Mouse (Mus musculus) kidney, postnatal 0 days (tissue): ENCODE measurements around the gene Rrbp1. TPM values are rescaled to one million over a fixed set of nuclear protein-coding genes. Genes with fewer than 3 reads are reported as not detected.

Experiments used
- ATAC-seq: fragments of 200-750 bp; cut with Nextera tagmentation; replicated peaks from 2 replicates; pipeline ENCODE4 v1.8.0; 2017; ENCODE audit warnings: low read depth, moderate number of reproducible peaks, moderate TSS enrichment, moderate library complexity; ENCODE audit not compliant: low FRiP score
- DNase-seq: peaks from one replicate; pipeline ENCODE4 v3.0.0-alpha.2; 2016; ENCODE audit warnings: low spot score
- H3K27ac ChIP-seq: fragments of 300-500 bp; sonication (generic); 2 replicates; pipeline ENCODE4 v1.5.1; 2014; ENCODE audit warnings: mild to moderate bottlenecking
- H3K27me3 ChIP-seq: fragments of 300-500 bp; sonication (generic); 2 replicates; pipeline ENCODE4 v1.6.1; 2014; ENCODE audit warnings: low read length, mixed read lengths; ENCODE audit not compliant: insufficient read depth
- H3K36me3 ChIP-seq: fragments of 300-500 bp; sonication (generic); 2 replicates; pipeline ENCODE4 v1.6.1; 2014; ENCODE audit warnings: low read length, mixed read lengths; ENCODE audit not compliant: insufficient read depth
- H3K4me1 ChIP-seq: fragments of 300-500 bp; sonication (generic); replicated peaks from 2 replicates; pipeline ENCODE4 v1.6.1; 2014; ENCODE audit warnings: antibody characterized with exemption, low read length, mixed read lengths; ENCODE audit not compliant: insufficient read depth
- H3K4me2 ChIP-seq: fragments of 300-500 bp; sonication (generic); 2 replicates; pipeline ENCODE4 v1.6.1; 2014; ENCODE audit warnings: mild to moderate bottlenecking, low read length, moderate library complexity, mixed read lengths
- H3K4me3 ChIP-seq: fragments of 300-500 bp; sonication (generic); replicated peaks from 2 replicates; pipeline ENCODE4 v1.5.1; 2014; ENCODE audit warnings: low read depth, low read length
- H3K9ac ChIP-seq: fragments of 300-500 bp; sonication (generic); 2 replicates; pipeline ENCODE4 v1.6.1; 2014; ENCODE audit warnings: low read depth, low read length
- H3K9me3 ChIP-seq: fragments of 300-500 bp; sonication (generic); replicated peaks from 2 replicates; pipeline ENCODE4 v1.6.1; 2016; ENCODE audit warnings: low read length, inconsistent platforms, mixed read lengths
- CTCF ChIP-seq: IDR thresholded peaks from 2 replicates; pipeline ENCODE4 v1.5.1; 2016; ENCODE audit warnings: antibody characterized with exemption, low read depth, mild to moderate bottlenecking, moderate library complexity
- WGBS: fragments of 180-500 bp; shearing (Covaris S2); extraction: QIAGEN DNeasy Blood & Tissue Kit; methylation state at CpG from one replicate; pipeline ENCODE4 v1.1.7; 2014; 5-methylcytosine and 5-hydroxymethylcytosine counted together
- polyA plus RNA-seq: library from polyadenylated mRNA; unstranded; fragments of >200 nt; fragmentation: Nextera tagmentation; extraction: Ambion mirVana; gene quantifications from 2 replicates; pipeline ENCODE4 v1.2.1, GENCODE M21; 2015

The Rrbp1 gene
- polyA plus RNA-seq, 1 experiment from 2014 or later: 68.7 TPM

- Histone ChIP-seq H3K9me3 (no peaks in the 10 kb centered on the region), H3K27ac (0 out of 2 replicates have a peak overlapping the region, but pooled peaks have one; percentile 98), H3K36me3 (no peaks in the 10 kb centered on the region), H3K4me3 (no peak overlapping the region; the same call in 1 of the 2 replicates), H3K4me1 (peaks cover 28% of the 10 kb centered on the region), H3K4me2 (peak overlapping the region; percentile 69), H3K27me3 (no peaks in the 10 kb centered on the region), H3K9ac (0 out of 2 replicates have a peak overlapping the region, but pooled peaks have one; percentile 98)
- ATAC-seq (no peak), DNase-seq (no peak)
- 76% methylated on average over 1 of the region's 1 CpGs for WGBS
- TF ChIP-seq CTCF: no peak
These were observed 2.0 kb downstream of the Rrbp1 start for GRCm38 (mm10) chr2:144009081-144009480.

- no peak for TF ChIP-seq CTCF
- 83% methylated on average over 4 of the region's 4 CpGs for WGBS
- no peak overlapping the region for H3K4me2 ChIP-seq
- peaks cover 35% of the 10 kb centered on the region for H3K4me1 ChIP-seq
- no peak overlapping the region for H3K27ac ChIP-seq
- DNase-seq (no peak), ATAC-seq (no peak)
- H3K9ac ChIP-seq: no peak overlapping the region
- no peaks in the 10 kb centered on the region for H3K9me3 ChIP-seq
- H3K27me3 ChIP-seq: no peaks in the 10 kb centered on the region
- no peak overlapping the region for H3K4me3 ChIP-seq
- no peaks in the 10 kb centered on the region for H3K36me3 ChIP-seq
These were observed 3.9 kb downstream of the Rrbp1 start for GRCm38 (mm10) chr2:144007211-144007610.

- no peak for TF ChIP-seq CTCF
- Histone ChIP-seq H3K9ac (no peak overlapping the region), H3K9me3 (no peaks in the 10 kb centered on the region), H3K4me1 (peaks cover 35% of the 10 kb centered on the region), H3K27ac (no peak overlapping the region), H3K27me3 (no peaks in the 10 kb centered on the region), H3K4me3 (no peak overlapping the region), H3K4me2 (no peak overlapping the region), H3K36me3 (no peaks in the 10 kb centered on the region)
- ATAC-seq (no peak), DNase-seq (no peak)
- WGBS: 68% methylated on average over 6 of the region's 6 CpGs
These were observed 4.4 kb downstream of the Rrbp1 start for GRCm38 (mm10) chr2:144006686-144007085.

GRCm38 (mm10) chr2:144005166-144005955, 5.7 kb downstream of the Rrbp1 start:
- TF ChIP-seq CTCF: peak; percentile 22; the same call in 1 of the 2 replicates
- Histone ChIP-seq H3K27ac (no peak overlapping the region), H3K36me3 (no peaks in the 10 kb centered on the region), H3K9ac (no peak overlapping the region), H3K4me3 (no peak overlapping the region), H3K9me3 (no peaks in the 10 kb centered on the region), H3K4me1 (peaks cover 38% of the 10 kb centered on the region), H3K4me2 (no peak overlapping the region), H3K27me3 (no peaks in the 10 kb centered on the region)
- 48% methylated on average over 6 of the region's 6 CpGs for WGBS
- DNase-seq (peak; percentile 35), ATAC-seq (no peak)

- H3K36me3 ChIP-seq: no peaks in the 10 kb centered on the region
- H3K27ac ChIP-seq: no peak overlapping the region
- H3K27me3 ChIP-seq: no peaks in the 10 kb centered on the region
- no peaks in the 10 kb centered on the region for H3K9me3 ChIP-seq
- TF ChIP-seq CTCF: no peak
- H3K9ac ChIP-seq: no peak overlapping the region
- no peak overlapping the region for H3K4me3 ChIP-seq
- 51% methylated on average over 2 of the region's 2 CpGs for WGBS
- H3K4me2 ChIP-seq: no peak overlapping the region
- H3K4me1 ChIP-seq: peaks cover 27% of the 10 kb centered on the region
- DNase-seq: no peak
- ATAC-seq: no peak
These were observed 7.5 kb downstream of the Rrbp1 start for GRCm38 (mm10) chr2:144003544-144003943.

GRCm38 (mm10) chr2:144002229-144002984, 8.7 kb downstream of the Rrbp1 start:
- no peak overlapping the region for H3K9ac ChIP-seq
- no peak overlapping the region for H3K27ac ChIP-seq
- ATAC-seq: no peak
- H3K27me3 ChIP-seq: no peaks in the 10 kb centered on the region
- no peak overlapping the region for H3K4me2 ChIP-seq
- TF ChIP-seq CTCF: no peak
- peaks cover 27% of the 10 kb centered on the region for H3K4me1 ChIP-seq
- H3K9me3 ChIP-seq: no peaks in the 10 kb centered on the region
- no peak for DNase-seq
- 77% methylated on average over 5 of the region's 5 CpGs for WGBS
- no peak overlapping the region for H3K4me3 ChIP-seq
- no peaks in the 10 kb centered on the region for H3K36me3 ChIP-seq
